Mouse (Mus musculus): ENCODE measurements around the gene Mdh1. TPM values are rescaled to one million over a fixed set of nuclear protein-coding genes. Genes with fewer than 3 reads are reported as not detected.
"Not testable (repeated sequence)": the region's sequence is repeated elsewhere in the genome, so short reads cannot be mapped to it uniquely, and the experiment has no call there.

Mdh1 gene
- polyA plus RNA-seq, 1 experiment, result 104 TPM

DNA sequence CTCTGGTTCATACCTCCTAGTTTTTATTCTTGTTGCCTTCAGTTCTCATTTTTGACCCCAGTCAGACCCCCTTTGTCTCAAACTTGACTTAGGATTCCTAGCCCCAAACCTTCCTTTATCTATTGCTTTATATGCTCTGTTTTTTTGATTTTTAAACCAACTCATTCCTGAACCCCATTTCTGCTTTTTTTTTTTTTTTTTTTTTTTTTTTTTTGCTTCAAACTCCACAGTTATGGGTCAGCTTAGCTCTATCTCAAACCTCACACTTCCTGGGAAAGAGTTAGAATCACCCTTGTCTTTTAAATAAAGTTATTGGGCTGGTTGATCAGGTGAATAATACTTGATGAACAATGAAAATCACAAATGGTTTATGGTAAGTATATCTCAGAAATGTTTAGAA is 24.6 kb downstream of the Mdh1 start:
- Histone ChIP-seq H3K4me1 (ENCODE audit: control insufficient read depth, insufficient read depth, low read length) (no peaks in the 10 kb centered on the region; the same call in 1 of the 2 replicates), H3K4me3 (replicated peaks; ENCODE audit: extremely low read depth, low read depth, low read length) (no peak overlapping the region)
- TF ChIP-seq POLR2A (IDR thresholded peaks at IDR 0.05; ENCODE audit: borderline replicate concordance, extremely low read depth, low read depth, low read length), result no peak
- no peak for TF ChIP-seq CTCF (IDR thresholded peaks at IDR 0.05; ENCODE audit: insufficient read depth, low read length)
- no peak for DNase-seq

DNA sequence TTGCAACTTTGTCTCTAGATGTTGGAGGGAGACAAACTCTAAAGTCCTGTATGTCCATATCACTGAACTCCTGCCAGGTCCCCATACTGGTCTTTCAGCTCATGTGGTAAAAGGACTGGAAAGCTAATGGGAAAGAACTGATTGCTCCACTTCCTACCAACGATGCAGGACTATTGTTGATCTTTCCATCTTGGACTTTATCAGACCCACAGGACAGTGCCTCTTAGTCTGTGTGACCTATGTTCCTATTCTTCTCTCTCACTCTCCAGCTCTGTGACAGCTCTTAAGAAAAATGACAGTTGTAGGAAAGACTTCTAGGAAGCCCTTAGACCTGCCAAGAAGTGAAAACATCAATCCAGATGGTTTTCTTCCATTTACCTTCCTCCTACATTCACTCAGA is 25.5 kb downstream of the Mdh1 start:
- WGBS, result 39% methylated on average over 1 of the region's 1 CpGs
- no peaks in the 10 kb centered on the region for H3K4me1 ChIP-seq (ENCODE audit: control insufficient read depth, insufficient read depth, low read length)
- H3K4me3 ChIP-seq (replicated peaks; ENCODE audit: extremely low read depth, low read depth, low read length), result no peak overlapping the region
- no peak for DNase-seq
- no peak for TF ChIP-seq CTCF (IDR thresholded peaks at IDR 0.05; ENCODE audit: insufficient read depth, low read length)
- no peak for TF ChIP-seq POLR2A (IDR thresholded peaks at IDR 0.05; ENCODE audit: borderline replicate concordance, extremely low read depth, low read depth, low read length)

DNA sequence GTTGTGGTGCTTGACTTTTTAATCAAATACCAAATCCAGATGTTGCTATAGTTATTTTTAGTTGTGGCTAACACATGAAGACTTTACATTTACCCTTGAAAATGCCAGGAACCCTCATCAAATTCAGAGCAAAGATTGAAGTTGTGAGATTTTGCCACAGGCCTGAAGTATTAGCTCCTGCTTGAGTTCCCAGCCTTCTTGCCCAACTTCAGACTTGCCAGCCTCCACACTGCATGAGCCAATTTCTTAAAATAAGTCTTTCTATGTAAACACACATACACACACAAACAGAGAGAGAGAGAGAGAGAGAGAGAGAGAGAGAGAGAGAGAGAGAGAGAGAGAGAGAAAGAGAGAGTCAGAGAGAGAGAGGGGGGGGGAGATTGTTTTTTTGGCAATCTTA is 26.2 kb downstream of the Mdh1 start:
- H3K4me3 ChIP-seq (replicated peaks; ENCODE audit: extremely low read depth, low read depth, low read length), result no peak overlapping the region
- no peak for TF ChIP-seq CTCF (IDR thresholded peaks at IDR 0.05; ENCODE audit: insufficient read depth, low read length)
- no peak for TF ChIP-seq POLR2A (IDR thresholded peaks at IDR 0.05; ENCODE audit: borderline replicate concordance, extremely low read depth, low read depth, low read length)

DNA sequence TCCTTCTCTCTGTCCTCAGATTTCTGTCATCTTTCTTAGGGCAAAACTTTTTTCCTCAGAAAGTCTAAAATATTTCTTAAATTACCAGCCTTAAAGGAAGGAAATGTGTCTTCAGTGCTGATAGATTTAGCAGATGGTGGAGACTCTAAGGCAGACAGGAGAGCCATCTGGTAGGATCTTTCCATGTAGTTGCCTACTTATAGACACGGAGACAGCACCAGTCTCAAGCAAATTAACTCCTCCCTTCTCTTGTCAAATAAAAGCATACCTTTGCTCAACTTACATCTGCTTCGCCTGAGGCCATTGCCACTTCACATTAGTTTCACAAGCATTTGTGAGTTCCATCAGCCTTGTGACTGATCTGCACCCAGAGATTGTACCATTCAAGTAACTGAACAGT is 27.1 kb downstream of the Mdh1 start:
- 60% methylated on average over 2 of the region's 2 CpGs for WGBS
- Histone ChIP-seq H3K4me1 (ENCODE audit: control insufficient read depth, insufficient read depth, low read length) (no peaks in the 10 kb centered on the region), H3K4me3 (replicated peaks; ENCODE audit: extremely low read depth, low read depth, low read length) (no peak overlapping the region)
- no peak for DNase-seq
- TF ChIP-seq CTCF (IDR thresholded peaks at IDR 0.05; ENCODE audit: insufficient read depth, low read length), result no peak
- no peak for TF ChIP-seq POLR2A (IDR thresholded peaks at IDR 0.05; ENCODE audit: borderline replicate concordance, extremely low read depth, low read depth, low read length)

More for the DNA sequence above, 26.2 kb downstream of the Mdh1 start:
- DNase-seq, result no peak
- H3K4me1 ChIP-seq (ENCODE audit: control insufficient read depth, insufficient read depth, low read length), result no peaks in the 10 kb centered on the region

DNA sequence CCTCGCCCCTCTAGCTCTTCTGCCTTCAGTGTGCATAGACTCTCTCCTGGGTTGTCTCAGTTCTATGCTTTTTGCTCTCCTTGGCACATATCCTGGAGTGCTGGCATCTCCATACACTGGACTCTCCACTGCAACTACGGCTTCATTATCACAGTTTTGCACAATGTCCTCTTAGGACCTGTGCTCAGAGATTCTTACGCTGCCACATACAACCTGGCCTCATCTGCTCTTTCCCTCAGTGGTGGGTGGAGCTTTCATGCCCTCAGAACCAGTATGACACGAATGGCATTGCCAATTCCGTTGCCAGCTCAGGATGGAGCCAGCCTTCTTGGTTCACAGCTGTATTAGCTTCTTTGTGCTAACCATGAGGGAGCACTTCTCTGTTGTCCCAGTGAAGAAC is 29.4 kb downstream of the Mdh1 start:
- TF ChIP-seq CTCF (IDR thresholded peaks at IDR 0.05; ENCODE audit: insufficient read depth, low read length) (no peak), POLR2A (IDR thresholded peaks at IDR 0.05; ENCODE audit: borderline replicate concordance, extremely low read depth, low read depth, low read length) (no peak)
- WGBS, result 76% methylated on average over 5 of the region's 5 CpGs
- Histone ChIP-seq H3K4me1 (ENCODE audit: control insufficient read depth, insufficient read depth, low read length) (no peaks in the 10 kb centered on the region), H3K4me3 (replicated peaks; ENCODE audit: extremely low read depth, low read depth, low read length) (no peak overlapping the region)
- no peak for DNase-seq

DNA sequence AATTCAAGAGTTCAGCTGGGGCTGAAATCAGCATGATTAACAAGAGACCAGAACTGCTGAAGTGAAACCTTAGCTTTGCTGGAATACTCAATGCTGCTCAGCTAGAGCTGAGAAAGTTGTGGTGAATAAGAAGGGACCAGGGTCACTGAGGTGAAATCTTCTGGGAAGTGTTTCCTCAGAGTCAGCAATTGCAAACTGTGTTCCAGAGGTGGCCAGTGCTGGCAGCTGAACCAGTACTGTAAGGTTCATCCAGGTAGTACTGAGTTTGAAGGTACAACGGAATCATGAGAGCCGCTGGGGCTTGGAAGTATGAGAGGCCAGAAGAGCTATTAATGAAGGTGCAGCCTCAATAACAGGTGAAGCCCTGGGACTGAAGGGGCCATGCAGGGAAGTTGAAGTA is 31.5 kb downstream of the Mdh1 start:
- WGBS, result 87% methylated on average over 2 of the region's 2 CpGs
- no peaks in the 10 kb centered on the region for H3K4me1 ChIP-seq (ENCODE audit: control insufficient read depth, insufficient read depth, low read length)
- no peak for TF ChIP-seq CTCF (IDR thresholded peaks at IDR 0.05; ENCODE audit: insufficient read depth, low read length)
- TF ChIP-seq POLR2A (IDR thresholded peaks at IDR 0.05; ENCODE audit: borderline replicate concordance, extremely low read depth, low read depth, low read length), result no peak
- DNase-seq, result no peak
- H3K4me3 ChIP-seq (replicated peaks; ENCODE audit: extremely low read depth, low read depth, low read length), result no peak overlapping the region

DNA sequence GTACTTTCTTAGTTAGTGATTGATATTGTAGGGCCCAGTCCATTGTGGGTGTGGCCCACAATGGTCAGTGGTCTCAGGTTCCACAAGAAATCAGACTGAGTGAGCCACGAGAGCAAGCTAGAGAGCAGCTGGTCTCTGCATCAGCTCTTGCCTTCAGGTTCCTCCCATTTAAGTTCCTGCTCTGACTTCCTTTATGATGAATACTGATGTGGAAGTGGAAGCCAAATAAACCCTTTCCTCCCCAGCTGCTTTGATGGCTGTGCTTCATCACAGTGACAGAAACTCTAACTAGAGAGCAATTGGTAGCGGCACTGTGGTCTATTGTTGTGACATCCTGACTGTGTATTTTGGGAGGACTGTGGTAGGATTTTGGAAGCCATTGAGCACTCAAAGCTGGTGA is 32.1 kb downstream of the Mdh1 start:
- Histone ChIP-seq H3K4me3 (replicated peaks; ENCODE audit: extremely low read depth, low read depth, low read length) (no peak overlapping the region), H3K4me1 (ENCODE audit: control insufficient read depth, insufficient read depth, low read length) (no peaks in the 10 kb centered on the region)
- 28% methylated on average over 2 of the region's 2 CpGs for WGBS
- no peak for DNase-seq
- TF ChIP-seq CTCF (IDR thresholded peaks at IDR 0.05; ENCODE audit: insufficient read depth, low read length) (no peak), POLR2A (IDR thresholded peaks at IDR 0.05; ENCODE audit: borderline replicate concordance, extremely low read depth, low read depth, low read length) (no peak)

DNA sequence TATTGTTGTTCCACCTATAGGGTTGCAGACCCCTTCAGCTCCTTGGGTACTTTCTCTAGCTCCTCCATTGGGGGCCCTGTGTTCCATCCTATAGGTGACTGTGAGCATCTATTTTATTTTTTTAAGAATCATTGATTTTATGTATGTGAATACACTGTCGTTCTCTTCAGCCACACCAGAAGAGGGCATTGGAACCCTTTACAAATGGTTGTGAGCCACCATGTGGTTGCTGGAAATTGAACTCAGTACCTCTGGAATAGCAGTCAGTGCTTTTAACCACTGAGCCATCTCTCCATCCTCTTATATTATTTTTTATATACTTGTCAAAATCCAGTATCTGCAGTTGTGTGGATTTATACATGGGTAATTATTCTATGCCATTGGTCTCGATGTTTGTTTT is 41.3 kb downstream of the Mdh1 start:
- 83% methylated on average over 2 of the region's 2 CpGs for WGBS
- H3K4me3 ChIP-seq (replicated peaks; ENCODE audit: extremely low read depth, low read depth, low read length); DNase-seq; H3K4me1 ChIP-seq (ENCODE audit: control insufficient read depth, insufficient read depth, low read length): not testable (repeated sequence)

DNA sequence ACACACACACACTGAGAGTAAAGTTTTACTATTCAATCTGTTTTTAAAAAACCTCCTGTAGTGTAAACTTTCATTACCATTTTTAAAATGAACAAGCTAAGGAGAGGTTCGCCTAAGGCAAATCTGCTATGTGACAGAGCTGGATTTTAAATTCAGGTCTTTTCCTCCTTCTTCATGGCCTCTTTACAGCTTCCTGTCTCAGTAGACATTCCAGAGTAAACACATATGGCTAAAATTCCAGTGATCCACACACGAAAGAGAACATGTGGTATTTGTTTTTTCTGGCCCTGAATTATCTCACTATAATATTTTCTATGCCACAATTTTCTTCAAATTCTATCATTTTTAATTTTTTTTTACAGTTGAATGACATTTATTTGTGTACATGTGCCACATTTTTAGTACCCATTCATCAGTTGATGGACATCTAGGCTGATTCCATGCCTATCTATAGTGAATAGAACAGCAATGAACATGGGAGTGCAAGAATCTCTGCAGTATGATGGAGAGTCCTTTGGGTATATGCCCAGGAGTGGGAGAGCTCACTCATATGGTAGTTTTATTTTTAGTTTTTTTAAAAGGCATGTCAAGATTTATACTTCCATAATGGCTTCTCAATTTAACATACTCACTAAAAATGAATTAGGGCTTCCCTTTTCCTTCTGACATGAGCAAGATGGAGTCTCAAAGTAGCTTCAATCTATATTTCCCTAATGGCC is 43.3 kb downstream of the Mdh1 start:
- DNase-seq, result no peak
- 43% methylated on average over 2 of the region's 2 CpGs for WGBS
- TF ChIP-seq CTCF (IDR thresholded peaks at IDR 0.05; ENCODE audit: insufficient read depth, low read length) (no peak), POLR2A (IDR thresholded peaks at IDR 0.05; ENCODE audit: borderline replicate concordance, extremely low read depth, low read depth, low read length) (no peak)
- Histone ChIP-seq H3K4me3 (replicated peaks; ENCODE audit: extremely low read depth, low read depth, low read length) (no peak overlapping the region), H3K4me1 (ENCODE audit: control insufficient read depth, insufficient read depth, low read length) (no peaks in the 10 kb centered on the region)

DNA sequence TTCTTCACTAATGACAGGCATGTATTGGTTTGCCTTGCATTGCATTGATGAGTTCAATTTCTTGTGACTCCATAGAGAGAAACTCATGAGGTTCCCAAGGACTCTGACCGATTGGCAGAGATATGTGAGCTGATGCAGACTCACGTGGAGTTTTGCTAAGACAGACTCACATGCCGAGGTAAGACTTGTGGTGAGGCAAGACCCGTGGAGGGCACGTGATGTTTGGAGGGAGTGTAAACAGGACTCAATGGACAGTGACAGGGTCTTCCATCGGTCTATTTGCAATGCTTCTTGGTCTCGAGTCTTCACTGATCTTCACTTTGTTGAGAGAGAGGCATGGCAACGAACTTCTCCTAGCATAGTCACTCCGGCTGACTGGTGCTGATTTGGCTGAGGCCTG is 54.4 kb downstream of the Mdh1 start:
- TF ChIP-seq CTCF (IDR thresholded peaks at IDR 0.05; ENCODE audit: insufficient read depth, low read length), result no peak
- no peak for TF ChIP-seq POLR2A (IDR thresholded peaks at IDR 0.05; ENCODE audit: borderline replicate concordance, extremely low read depth, low read depth, low read length)
- WGBS, result 85% methylated on average over 9 of the region's 9 CpGs
- H3K4me1 ChIP-seq (ENCODE audit: control insufficient read depth, insufficient read depth, low read length), result no peaks in the 10 kb centered on the region
- DNase-seq, result no peak
- H3K4me3 ChIP-seq (replicated peaks; ENCODE audit: extremely low read depth, low read depth, low read length), result no peak overlapping the region

DNA sequence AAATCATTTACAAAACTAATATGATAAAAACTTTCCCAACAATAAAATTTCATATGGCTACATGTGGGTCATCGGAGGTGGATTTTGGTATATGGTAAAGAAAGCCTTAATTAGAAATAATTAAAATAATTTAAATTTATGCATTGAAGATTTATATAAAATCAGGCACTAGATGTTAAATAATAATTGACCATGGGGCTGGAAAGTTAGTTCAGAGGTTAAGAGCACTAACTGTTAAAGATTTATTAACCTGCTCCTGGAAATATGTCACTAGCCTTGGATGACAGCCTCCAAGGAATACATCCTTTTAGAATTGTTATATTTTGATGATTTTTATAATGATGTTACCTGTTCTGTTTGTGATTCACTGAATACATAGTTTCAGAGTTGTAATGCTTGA is 55.8 kb downstream of the Mdh1 start:
- not testable (repeated sequence) for DNase-seq; H3K4me3 ChIP-seq (replicated peaks; ENCODE audit: extremely low read depth, low read depth, low read length)

DNA sequence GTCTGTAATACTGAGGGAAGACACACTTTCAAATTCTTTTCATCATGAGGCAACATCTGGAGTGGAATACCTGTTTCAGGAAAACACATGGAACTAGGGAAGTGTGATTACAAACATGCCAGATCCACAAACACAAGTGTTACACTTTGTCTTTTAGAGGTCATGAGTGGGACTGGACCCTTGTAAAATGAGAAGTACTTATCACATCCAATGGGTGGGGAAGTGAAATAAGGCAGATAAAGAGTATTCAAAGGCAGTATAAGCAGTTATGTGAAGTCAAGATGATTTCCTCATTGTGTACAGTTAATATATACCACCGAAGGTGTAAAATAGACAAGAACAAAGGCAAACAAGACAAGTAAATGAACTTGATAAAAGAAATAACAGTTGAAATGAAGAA is 61.6 kb downstream of the Mdh1 start:
- not testable (repeated sequence) for H3K4me3 ChIP-seq (replicated peaks; ENCODE audit: extremely low read depth, low read depth, low read length); DNase-seq; H3K4me1 ChIP-seq (ENCODE audit: control insufficient read depth, insufficient read depth, low read length)
- WGBS, result 93% methylated on average over 1 of the region's 1 CpGs

More for the DNA sequence above, 55.8 kb downstream of the Mdh1 start:
- not testable (repeated sequence) for H3K4me1 ChIP-seq (ENCODE audit: control insufficient read depth, insufficient read depth, low read length)
- 95% methylated on average over 1 of the region's 1 CpGs for WGBS

DNA sequence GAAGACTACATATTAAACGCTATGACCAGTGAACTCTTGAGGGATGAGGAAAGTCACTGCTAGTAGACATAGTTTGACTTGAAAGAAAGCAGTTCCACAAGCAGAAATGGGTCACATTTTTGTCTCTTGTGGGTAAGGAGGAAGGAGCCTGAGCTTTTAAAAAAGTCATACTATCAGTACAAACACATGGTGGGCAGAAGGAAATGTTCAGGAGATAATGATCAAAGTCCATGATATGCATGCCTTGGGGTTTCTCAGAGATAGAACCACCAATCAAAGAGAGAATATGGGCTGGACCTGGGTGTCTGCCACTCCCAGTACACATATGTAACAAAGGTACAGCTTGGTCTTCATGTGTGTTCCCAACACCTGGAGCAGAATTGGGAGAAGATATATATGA is 63.5 kb downstream of the Mdh1 start:
- not testable (repeated sequence) for H3K4me3 ChIP-seq (replicated peaks; ENCODE audit: extremely low read depth, low read depth, low read length); H3K4me1 ChIP-seq (ENCODE audit: control insufficient read depth, insufficient read depth, low read length); DNase-seq
- 65% methylated on average over 1 of the region's 1 CpGs for WGBS

DNA sequence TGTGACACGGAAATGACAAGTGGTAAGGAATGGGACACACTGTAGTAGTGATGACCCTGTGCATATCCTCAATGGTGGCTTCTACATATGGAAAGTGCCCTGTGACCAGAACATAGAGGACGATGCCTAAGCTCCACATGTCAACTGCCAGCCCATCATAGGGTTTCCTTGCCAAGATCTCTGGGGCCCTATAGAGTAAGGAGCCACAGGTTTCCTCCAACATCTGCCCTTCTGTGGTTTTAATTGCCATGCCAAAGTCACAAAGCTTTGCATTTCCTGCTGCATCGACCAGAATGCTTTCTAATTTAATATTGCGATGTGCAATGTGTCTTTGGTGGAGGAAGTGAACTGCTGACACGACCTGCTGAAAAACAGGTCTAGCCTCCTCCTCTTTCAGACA is 65.1 kb downstream of the Mdh1 start:
- DNase-seq; H3K4me1 ChIP-seq (ENCODE audit: control insufficient read depth, insufficient read depth, low read length); H3K4me3 ChIP-seq (replicated peaks; ENCODE audit: extremely low read depth, low read depth, low read length): not testable (repeated sequence)
- 66% methylated on average over 5 of the region's 5 CpGs for WGBS
